Mouse (Mus musculus) thymus, postnatal 14 days (tissue): ENCODE measurements around the gene Tekt2.

Experiments used
- DNase-seq: peaks from one replicate; pipeline ENCODE4 v3.0.0; 2021

Gene Tekt2

DNA sequence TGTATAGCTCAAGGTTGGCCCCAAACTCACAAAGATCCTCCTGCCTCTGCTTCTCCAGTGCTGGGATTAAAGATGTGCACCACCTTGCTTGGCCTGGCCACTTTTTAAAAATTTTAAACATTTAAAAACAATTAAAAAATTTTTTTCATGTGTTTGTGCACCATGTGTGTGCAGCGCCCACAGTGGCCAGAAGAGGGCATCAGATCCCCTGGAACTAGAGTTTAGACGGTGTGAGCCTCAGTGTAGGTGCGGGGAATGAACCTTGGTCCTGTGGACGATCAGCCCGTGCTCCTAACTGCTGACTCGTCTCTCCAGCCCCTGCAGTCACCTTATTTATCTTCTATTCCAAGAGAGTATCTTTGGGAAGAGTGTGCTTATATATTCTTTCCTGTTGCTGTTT, 19.4 kb downstream of the Tekt2 start:
- no peak for DNase-seq

DNA sequence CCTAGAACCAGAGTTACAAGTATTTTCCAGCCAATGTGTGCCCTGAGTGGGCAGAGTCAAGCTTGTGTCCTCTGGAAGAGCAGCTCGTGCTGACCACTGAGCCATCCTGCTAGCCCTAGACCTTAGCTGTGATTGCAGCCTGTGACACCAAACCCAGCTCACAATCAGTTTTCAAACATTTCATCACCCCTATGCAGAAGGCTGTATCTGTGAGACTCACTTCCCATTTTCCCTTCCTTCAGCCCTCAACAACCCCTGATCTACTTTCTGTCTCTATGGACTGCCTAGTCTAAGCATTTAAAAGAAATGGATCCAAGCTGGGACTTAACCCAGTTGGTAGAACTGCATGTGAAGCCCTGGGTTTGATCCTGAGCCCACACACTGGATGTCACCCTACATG, 20.1 kb downstream of the Tekt2 start:
- no peak for DNase-seq

DNA sequence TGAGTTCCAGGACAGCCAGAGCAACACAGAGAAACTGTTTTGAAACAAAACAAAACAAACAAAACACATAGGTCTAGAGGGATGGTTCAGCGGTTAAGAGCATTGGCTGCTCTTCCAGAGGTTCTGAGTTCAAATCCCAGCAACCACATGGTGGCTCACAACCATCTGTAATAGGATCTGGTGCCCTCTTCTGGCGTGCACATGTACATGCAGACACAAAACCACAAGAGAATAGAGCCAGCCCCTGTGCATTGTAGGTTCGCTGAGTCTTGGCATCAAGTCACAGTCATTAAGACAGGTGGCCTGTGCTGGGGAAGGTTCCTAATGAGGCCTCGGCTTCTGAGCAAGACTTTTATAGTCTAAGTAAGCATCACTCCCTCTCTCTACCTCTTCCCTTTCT, 21.6 kb downstream of the Tekt2 start:
- DNase-seq = no peak

DNA sequence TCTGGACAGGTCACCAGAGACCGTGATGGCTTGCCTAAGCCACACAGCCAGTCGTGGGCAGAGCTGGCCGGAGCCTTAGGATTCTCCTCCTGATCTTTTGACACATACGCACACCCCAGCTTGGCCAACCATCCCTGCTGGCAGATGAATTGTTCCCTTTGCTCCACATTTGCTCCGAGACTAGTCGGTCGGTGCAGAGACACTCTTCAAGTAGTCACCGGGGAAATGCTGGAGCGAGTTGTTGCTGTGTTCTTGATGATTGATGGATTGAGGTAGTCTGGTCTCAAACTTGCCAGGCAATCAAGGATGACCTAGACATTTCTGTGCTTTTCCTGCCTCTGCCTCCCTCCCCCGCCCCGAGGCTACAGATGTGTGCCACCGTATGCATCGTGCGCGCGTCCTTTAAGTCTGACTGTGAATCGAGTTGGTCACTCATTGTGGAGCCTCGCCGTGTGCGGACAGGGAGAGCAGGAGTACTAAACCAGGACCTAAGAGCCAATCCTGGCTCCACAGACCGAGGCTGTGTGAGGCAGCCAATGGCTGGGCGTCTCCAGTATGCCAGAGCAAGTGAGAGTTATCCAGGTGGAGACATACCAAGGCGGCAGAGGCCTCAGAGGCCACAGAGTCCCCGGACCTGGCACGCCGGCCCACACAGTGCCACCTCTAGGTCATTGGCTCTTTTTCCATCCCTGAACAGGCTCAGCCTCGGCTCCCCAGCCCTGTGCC, 23.7 kb downstream of the Tekt2 start:
- no peak for DNase-seq

DNA sequence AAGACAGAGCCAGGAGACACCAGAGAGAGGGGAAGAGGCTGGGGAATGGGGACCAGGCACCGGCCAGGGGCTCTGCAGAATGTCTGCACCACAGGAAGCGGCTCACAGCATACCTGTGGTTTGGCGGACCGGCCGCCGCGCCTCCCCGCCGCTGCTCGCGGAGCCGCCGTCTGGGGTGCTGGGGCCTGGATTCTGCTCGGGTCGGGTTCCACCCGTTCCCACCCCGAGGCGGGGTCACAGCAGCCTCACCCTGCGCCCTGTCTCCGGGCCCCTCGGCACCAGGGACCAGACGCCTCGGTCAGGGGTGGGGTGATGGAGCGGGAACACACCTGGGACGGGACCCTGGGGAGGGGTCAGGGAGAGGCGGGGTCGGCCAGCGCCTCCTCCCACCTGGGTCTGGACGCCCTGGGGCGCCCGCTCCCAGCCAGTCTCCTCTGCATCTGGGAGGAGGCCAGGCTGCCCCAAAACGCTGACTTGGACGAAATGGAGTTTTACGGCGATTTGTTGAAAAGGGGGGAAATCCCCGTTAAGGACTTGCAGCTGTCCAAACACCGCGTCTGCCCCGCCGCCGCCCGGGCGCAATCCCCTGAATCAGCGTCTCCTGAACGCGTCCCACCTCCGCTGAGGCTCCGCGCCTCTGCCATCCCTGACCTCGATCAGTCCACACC, 24.4 kb downstream of the Tekt2 start:
- DNase-seq = no peak

DNA sequence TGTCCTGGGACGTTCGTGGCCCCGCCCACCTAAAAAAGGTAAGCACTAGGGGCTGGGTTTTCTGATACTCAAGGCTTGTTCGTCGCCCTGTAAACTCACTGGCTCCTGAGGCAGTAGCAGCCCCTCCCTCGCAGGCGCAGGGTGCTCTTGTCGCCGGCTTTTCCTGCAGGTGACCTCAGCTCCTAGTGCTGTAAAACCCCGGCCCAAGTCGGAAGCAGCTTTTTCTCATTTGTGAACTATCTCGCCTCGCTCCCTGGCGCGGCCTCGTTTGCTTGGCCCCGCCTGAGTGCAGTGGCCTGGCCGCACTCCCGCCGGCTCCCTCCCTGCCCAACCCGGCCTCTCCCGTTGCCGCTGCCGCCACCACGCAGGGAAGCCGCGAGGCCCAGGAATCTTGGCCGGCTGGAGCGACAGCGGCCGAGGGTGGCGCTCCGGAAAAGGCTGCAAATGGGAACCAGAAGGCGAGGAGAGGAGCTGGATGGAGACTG, 28.8 kb downstream of the Tekt2 start:
- no peak for DNase-seq

DNA sequence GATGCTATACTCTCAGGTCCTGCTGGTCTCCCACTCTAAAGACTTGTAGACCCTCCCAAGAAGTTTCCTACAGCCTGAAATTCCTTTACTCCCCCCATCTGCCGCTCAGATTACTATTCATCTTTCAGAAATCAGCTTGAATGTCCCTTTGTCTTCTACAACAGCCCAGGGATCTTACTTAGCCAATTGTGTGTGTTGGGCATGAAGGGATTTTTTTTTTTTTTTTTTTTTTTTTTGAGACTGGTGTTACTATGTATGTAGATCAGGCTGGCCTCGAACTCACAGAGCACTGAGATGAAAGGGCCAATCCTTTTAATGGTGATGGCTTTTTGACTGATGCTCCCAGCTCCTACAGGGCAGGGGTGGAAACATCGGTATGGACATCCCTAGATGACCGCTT, 29.6 kb downstream of the Tekt2 start:
- DNase-seq = no peak

DNA sequence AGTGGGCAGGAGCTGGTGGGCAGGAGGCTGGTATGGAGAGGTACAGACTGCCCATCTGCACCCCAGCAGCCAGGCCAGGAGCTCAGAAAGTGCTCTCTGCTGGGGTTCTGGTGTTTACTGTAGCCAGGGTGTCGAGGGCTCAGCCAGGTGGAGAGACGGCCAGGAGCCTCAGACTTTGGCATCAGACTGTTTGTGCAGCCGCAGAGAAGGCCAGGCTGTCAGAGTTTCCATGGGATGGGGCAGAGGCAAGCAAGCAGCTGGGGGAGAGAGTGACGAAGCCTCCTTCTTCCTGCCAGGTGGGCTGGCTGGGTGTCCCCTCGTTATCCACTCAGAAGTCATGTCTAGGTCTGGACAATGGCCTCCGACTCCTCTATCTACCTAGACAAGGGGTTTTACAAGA, 30.3 kb downstream of the Tekt2 start:
- no peak for DNase-seq

DNA sequence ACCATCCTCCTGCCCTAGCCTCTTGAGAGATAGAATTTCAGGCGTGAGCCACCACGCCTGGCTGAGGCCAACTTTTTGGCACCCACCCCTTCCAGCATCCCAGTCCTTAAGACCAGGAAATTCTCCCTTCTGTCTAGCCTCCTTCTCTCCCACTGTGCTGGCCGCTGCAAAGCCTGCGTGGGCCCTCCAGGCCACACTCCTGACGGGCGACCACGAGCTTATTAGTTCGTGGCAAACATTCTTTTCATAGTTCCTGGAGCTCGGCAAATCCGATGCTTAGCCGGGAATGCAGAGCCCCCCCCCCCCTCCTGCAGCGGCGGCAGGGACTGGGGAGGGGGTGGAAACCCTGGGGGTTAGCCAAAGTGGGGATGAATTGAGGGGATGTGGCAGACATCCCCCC, 34.3 kb downstream of the Tekt2 start:
- DNase-seq = no peak

DNA sequence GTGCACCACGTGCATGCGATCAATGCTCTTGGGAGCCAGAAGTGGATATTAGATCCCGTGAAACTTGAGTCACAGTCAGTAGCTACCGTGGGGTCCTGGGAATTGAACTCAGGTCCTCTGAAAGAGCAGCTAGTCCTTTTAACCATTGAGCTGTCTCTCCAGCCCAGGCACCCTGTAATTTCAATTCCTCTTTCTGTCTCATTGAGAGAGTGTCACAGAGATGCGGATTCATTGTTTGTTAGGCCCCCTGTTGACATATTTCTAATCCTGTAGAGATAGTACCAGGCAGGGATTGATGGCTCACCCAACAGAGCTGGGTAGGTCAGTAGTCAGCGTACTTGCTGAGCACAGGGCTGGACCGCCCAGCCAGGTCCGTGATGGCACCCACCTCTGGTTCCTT, 35.2 kb downstream of the Tekt2 start:
- no peak for DNase-seq

DNA sequence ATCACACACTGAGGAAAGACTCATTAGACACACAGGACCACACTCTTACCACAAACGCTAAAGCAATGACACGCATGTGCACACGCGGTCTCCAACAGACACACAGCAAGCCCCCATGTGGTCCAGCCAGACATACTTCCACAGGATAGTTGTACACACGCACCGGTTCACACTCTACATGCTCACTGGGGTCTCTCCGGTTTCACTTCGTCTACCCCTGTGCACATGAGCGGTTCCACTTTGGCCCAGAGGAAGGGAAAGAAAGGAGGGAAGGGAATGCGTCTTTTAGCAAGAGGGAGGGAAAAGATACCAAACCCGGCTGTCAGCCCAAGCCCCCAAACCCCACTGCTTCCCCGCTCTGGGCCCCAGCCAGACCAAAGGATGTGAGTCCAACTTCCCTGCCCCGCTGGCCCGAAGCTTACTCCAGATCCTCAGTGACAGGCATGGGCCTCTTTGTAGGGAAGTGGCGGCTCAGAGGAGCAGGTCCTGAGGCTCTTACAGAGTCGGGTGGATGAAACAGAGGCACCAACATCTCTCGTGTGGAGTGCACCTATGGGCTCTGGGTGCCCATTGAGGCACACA, 37.3 kb downstream of the Tekt2 start:
- no peak for DNase-seq

DNA sequence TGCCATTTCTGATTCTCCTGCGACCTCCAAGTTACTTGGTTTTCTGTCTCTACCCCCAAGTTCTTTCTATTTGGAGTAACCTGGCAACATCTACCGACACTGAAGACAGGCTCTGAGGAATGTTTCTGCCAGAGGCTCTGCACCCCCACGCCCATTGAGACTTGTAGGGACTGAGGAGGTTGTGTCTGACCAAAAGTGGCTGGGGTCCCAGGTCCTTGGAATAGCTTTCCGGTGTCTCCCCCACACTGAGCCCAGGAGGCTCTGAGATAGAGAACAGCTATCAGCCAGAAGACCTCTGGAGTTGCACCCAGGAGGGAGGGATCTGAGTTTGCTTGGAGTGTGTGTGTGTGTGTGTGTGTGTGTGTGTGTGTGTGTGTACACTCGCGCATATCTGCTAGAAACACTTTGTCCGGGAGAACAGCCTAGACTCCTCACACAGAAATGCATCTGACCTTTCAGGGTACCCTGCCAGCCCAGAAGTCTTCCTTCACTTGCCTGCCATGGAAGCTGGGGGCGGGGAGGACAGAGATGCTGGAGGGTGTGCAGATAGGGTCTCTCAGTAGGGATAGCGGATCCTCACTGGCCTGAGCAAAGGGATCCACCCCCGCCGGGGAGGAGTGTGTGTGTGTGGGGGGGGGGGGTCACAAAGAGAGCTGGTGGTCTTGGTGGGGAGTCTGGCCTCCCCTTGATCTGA, 38.0 kb downstream of the Tekt2 start:
- DNase-seq = no peak

DNA sequence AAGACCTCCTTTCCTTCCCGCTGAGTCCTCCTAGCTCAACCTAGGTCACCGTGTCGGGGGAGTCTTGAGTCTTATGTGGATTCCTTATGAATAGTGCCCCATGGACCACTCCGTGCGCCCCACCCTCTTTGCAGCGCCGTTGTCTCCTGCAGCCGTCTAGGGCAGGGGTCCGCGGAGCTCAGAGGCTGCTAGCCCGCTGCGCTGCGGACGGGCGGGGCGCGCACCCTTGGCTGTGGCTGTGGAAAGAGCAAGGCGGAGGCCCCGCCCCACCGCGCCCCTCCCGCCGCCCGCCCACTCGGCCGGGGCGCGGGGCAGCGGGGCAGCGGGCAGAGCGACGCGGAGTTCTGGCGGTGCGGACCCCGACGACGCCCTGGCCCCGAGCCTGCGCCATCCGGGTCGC, 39.0 kb downstream of the Tekt2 start, which contains the start of gene Col8a2:
Gene Col8a2, plus strand, starts transcription at position 302 of the 400 bp plus-strand sequence.
- no peak for DNase-seq

DNA sequence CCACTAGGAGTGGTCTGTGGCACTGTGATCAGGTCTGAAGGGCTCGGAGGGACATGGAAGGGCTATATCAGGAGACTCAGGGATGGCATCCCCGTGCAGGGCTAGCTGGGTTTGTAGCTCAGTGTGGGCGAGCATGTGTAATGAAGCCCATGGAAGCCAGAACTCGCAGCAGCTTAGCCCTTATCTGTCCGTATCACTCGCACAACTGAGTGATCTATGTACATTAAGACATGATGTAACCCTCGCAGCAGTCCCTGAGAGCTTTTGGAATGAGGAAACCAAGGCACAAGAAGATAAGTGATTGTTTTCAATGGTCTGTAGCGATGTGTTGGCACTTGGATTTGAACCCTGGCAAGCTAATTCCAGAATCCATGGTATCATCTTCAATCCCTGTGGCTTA, 41.9 kb downstream of the Tekt2 start:
- DNase-seq = no peak

DNA sequence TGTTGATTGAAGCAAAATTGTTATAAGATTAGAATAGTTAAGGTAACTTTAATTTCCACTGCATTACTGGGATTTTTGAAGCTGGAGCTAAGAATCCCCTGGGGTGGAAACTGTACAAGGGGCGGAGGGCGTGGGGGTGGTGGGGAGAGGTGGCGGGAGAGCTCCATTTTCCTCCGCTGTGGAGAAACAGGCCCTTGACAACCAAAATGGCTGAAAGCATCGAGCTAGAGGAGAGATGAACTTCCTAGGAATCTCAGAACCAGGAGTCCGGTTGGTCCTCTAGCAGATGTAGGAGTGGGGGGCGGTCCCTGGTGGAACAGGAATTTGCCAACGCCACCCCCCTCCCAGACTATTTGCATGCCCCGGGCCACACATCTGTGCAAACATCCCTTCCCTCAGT, 43.8 kb downstream of the Tekt2 start:
- DNase-seq = no peak

DNA sequence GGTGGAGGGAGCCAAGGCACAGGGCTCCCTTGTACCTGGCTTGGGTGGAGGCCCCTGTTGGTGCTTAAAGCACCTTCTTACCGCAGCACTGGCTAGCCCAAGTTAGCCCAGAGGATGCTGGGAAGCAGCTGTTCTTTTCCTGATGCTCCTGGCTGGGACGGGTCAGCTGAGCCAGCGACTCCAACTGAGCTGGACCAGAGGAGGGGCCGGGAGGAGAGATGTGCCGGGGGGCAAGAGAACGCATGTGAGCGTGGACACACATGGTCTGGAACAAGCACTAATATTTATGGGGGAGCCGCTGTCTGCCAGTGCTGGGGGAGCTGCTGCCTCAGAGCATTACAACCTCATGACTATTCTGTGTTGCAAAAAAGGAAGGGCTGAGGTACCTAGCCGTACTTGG, 46.5 kb downstream of the Tekt2 start:
- no peak for DNase-seq

DNA sequence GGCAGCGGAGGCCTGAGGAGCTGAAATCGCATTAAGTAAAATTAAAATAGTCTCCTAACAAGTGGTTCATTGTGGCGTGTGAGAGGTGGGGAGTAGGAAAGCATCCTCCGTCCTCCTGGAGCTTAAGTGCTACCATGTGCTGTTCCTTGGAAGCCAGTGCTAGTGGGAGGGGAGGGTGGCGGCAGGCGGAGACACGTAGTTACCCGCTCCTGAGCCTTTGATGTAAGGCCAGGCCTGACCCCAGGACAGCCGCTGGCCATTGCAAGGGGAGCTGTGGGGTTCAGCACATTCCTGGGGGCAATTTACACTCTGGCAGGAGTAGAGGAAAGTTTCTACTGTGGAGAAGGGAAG, 46.9 kb downstream of the Tekt2 start:
- no peak for DNase-seq

DNA sequence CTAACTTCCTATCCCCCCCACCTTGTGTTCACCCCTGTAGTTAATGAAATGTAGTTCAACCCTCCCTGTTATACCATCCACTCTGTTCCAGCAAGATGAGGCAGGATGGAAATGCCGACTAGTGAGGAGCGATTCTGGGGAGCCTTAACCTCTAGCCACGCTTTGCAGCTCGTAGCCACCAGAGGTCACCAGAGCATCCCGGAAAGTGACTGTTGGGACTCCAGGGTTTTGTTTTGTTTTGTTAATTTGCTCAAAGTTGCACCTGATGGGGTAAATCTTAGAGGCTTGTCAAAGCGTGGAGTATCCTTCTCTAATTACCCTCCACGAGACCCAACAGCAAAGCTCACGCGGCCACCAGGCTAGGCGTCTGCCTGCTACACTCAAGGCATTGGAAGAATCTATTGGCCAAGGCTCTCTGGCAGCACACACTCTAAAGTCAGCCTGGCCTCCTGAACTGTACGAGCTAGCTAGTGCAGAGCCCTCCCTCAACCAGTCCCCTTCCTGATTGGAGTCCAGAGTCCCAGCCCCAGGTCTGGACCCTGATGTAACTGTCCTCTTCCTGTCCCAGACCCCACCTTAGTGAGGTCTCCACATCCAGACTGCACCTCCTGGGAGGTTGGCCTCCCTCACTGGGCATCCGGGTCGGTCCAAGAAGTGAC, 47.5 kb downstream of the Tekt2 start:
- DNase-seq = peak; percentile 49

DNA sequence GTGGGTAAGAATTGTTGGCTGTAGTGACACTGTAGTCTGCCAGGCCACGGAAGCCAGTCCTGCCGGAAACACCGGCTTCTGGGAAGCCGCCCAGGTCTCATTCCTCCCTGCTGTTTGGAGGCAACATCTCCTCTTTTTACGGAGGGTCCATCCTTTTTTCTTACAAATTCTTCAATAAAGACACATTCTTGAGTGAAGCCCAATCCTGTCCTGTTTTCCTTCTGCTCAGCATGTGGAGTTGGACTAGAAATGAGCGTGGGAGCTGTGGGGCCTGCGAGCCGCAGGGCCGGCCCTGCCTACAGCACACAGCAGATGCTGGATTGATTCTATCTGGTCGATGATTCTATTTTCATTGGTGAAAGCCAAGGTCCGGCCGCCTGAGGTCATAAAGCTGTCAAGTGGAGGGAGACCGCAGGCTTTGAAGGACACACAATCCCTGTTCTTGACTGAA, 49.8 kb downstream of the Tekt2 start:
- DNase-seq = no peak

DNA sequence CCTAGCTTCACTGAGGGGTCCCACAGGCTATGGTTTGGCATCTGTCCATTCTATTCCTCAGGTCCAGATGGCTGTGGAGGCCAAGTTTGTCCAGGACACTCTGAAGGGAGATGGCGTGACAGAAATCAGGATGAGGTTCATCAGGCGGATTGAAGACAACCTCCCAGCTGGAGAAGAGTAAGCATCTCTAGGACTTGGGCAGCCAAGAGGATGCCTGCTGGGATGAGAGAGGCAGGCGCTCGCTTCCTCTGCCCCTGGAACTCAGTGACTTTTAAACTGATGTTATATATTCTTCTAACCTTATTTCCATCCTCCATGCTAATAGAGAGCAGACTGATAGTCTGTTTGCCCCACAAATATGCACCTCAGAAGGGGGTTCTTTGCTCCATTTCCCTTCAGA, 50.4 kb downstream of the Tekt2 start:
- no peak for DNase-seq

DNA sequence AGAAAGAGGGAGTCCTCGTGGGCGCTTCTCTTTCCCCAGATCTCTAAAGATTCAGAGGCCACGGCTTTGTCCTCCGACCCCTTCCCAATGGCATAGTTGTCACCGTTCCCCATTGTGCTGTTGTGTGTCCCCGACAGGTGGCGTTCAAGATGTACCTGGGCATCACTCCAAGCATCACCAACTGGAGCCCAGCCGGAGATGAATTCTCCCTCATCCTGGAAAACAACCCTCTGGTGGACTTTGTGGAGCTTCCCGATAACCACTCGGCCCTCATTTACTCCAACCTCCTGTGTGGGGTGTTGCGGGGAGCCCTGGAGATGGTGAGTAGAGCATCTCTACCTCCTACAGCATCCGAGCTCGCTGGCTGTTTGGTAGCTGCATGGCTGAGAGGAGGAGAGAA, 51.7 kb downstream of the Tekt2 start:
- no peak for DNase-seq
